Mouse (Mus musculus) adrenal gland (tissue): ENCODE data around the gene Crybg2.

Source experiments
- intact Hi-C: fragments of 180-260 bp; cut with DNase I; formaldehyde crosslinking; loops from one replicate; pipeline ENCODE4 v1.15.1; 2025

Crybg2 gene

GRCm38 (mm10) chr4:134094004-134094564 lies 33.5 kb downstream of the Crybg2 start:
- intact Hi-C loops: no loop called here

GRCm38 (mm10) chr4:134094923-134095547 lies 34.4 kb downstream of the Crybg2 start, which contains the start of gene Cd52:
Gene Cd52 (minus strand): TSS chr4:134095082.
- intact Hi-C loops: no loop called here

- intact Hi-C loops: no loop called here
Measured at GRCm38 (mm10) chr4:134096120-134096519, 35.5 kb downstream of the Crybg2 start.

- intact Hi-C loops: no loop called here
Measured at GRCm38 (mm10) chr4:134097015-134097608, 36.5 kb downstream of the Crybg2 start.

GRCm38 (mm10) chr4:134098628-134099027 lies 38.0 kb downstream of the Crybg2 start:
- intact Hi-C loops: no loop called here

GRCm38 (mm10) chr4:134100245-134100644 lies 39.6 kb downstream of the Crybg2 start:
- intact Hi-C loops: no loop called here

GRCm38 (mm10) chr4:134101979-134102741 lies 41.5 kb downstream of the Crybg2 start, which contains the start of gene Ubxn11:
Gene Ubxn11 (plus strand): TSS chr4:134102570.
- intact Hi-C loops: no loop called here

- intact Hi-C loops: no loop called here
Measured at GRCm38 (mm10) chr4:134102742-134103119, 42.1 kb downstream of the Crybg2 start.

GRCm38 (mm10) chr4:134106105-134106504 lies 45.5 kb downstream of the Crybg2 start:
- intact Hi-C loops: no loop called here

GRCm38 (mm10) chr4:134107730-134108129 lies 47.1 kb downstream of the Crybg2 start:
- intact Hi-C loops: no loop called here

GRCm38 (mm10) chr4:134108196-134108595 lies 47.6 kb downstream of the Crybg2 start:
- intact Hi-C loops: no loop called here

- intact Hi-C loops: no loop called here
Measured at GRCm38 (mm10) chr4:134110653-134111052, 50.0 kb downstream of the Crybg2 start.

GRCm38 (mm10) chr4:134112403-134112802 lies 51.8 kb downstream of the Crybg2 start:
- intact Hi-C loops: no loop called here

GRCm38 (mm10) chr4:134113356-134113994 lies 52.9 kb downstream of the Crybg2 start:
- intact Hi-C loops: no loop called here

GRCm38 (mm10) chr4:134114038-134114437 lies 53.4 kb downstream of the Crybg2 start:
- intact Hi-C loops: no loop called here

GRCm38 (mm10) chr4:134115215-134116144 lies 54.9 kb downstream of the Crybg2 start:
- intact Hi-C loops: no loop called here

- intact Hi-C loops: no loop called here
Measured at GRCm38 (mm10) chr4:134116501-134116900, 55.9 kb downstream of the Crybg2 start.

GRCm38 (mm10) chr4:134117012-134117411 lies 56.4 kb downstream of the Crybg2 start:
- intact Hi-C loops: no loop called here

- intact Hi-C loops: no loop called here
Measured at GRCm38 (mm10) chr4:134118126-134118800, 57.6 kb downstream of the Crybg2 start.

- intact Hi-C loops: no loop called here
Measured at GRCm38 (mm10) chr4:134119042-134119441, 58.4 kb downstream of the Crybg2 start.
